Mouse (Mus musculus): ENCODE measurements around the gene Ddx52. TPM values are rescaled to one million over a fixed set of nuclear protein-coding genes. Genes with fewer than 3 reads are reported as not detected.

The Ddx52 gene
- polyA plus RNA-seq (2021; fragmentation: Nextera tagmentation): 9.8 and 12.2 TPM in 2 replicates
- long read RNA-seq, experiment 1, transcript Ddx52-201 (15 exons, 3,194 nt): major isoform, 27 of 111 reads
- long read RNA-seq, experiment 1, partial matches to known transcripts: 74 of 111 reads
- long read RNA-seq, experiment 1, other reads (novel, unspliced or antisense): 10 of 111 reads
- long read RNA-seq, experiment 2, partial matches to known transcripts: 23 of 29 reads
- long read RNA-seq, experiment 2, other reads (novel, unspliced or antisense): 2 of 29 reads

GRCm38 (mm10) chr11:83941950-83942840, at the start of gene Ddx52:
Gene Ddx52, plus strand, starts transcription at chr11:83942062.

GRCm38 (mm10) chr11:83963991-83964921, 22.4 kb downstream of the Ddx52 start, which contains the start of gene Synrg:
Gene Synrg, plus strand, starts transcription at chr11:83964428.

Other genes with a start within 250 kb of the Ddx52 start
- gene Wfdc17, start 238.1 kb upstream of the Ddx52 start, polyA plus RNA-seq (2021; fragmentation: Nextera tagmentation): 2.4 and 3.2 TPM in 2 replicates
- gene Wfdc18, start 233.0 kb upstream of the Ddx52 start, polyA plus RNA-seq (2021; fragmentation: Nextera tagmentation): 9.6 and 12.4 TPM in 2 replicates
- gene Wfdc21, start 195.1 kb upstream of the Ddx52 start, polyA plus RNA-seq (2021; fragmentation: Nextera tagmentation): not detected in 2 replicates
- 5.9 and 6.4 TPM in 2 replicates for gene Heatr6, start 188.4 kb upstream of the Ddx52 start, polyA plus RNA-seq (2021; fragmentation: Nextera tagmentation)
- gene Hnf1b, start 92.0 kb upstream of the Ddx52 start, polyA plus RNA-seq (2021; fragmentation: Nextera tagmentation): 0.55 and 1.4 TPM in 2 replicates
- gene Synrg, start 22.4 kb downstream of the Ddx52 start, polyA plus RNA-seq (2021; fragmentation: Nextera tagmentation): 6.0 and 7.5 TPM in 2 replicates
- 115 and 123 TPM in 2 replicates for gene Dusp14, start 127.2 kb downstream of the Ddx52 start, polyA plus RNA-seq (2021; fragmentation: Nextera tagmentation)
- gene Tada2a, start 187.5 kb downstream of the Ddx52 start, polyA plus RNA-seq (2021; fragmentation: Nextera tagmentation): 16.4 and 21.0 TPM in 2 replicates
- 12.6 and 13.1 TPM in 2 replicates for gene Acaca, start 187.6 kb downstream of the Ddx52 start, polyA plus RNA-seq (2021; fragmentation: Nextera tagmentation)
- not detected in 2 replicates for gene Gm11437, start 225.4 kb downstream of the Ddx52 start, polyA plus RNA-seq (2021; fragmentation: Nextera tagmentation)

Measured in left cerebral cortex, adult 6 months (tissue).